Mouse (Mus musculus): ENCODE results near the gene Doc2b. TPM values are rescaled to one million over a fixed set of nuclear protein-coding genes. Genes with fewer than 3 reads are reported as not detected.
A peak's percentile ranks its signal among the peaks of the same experiment; 100 is the strongest.

The Doc2b gene
- polyA plus RNA-seq, 1 experiment from 2014 or later: 0.02 TPM

GRCm38 (mm10) chr11:75823506-75823905 lies 27.7 kb upstream of the Doc2b start:
- 48% methylated on average over 7 of the region's 7 CpGs for WGBS (ENCODE audit: insufficient replicate concordance)
- no peak overlapping the region for H3K4me3 ChIP-seq (replicated peaks)
- peaks cover 9% of the 10 kb centered on the region for H3K27me3 ChIP-seq
- no peak overlapping the region for H3K9ac ChIP-seq
- H3K9me3 ChIP-seq (replicated peaks): no peaks in the 10 kb centered on the region
- H3K27ac ChIP-seq (replicated peaks): no peak overlapping the region
- no peak overlapping the region for H3K4me2 ChIP-seq
- ATAC-seq (ENCODE audit: insufficient read depth): no peak
- H3K4me1 ChIP-seq (replicated peaks): no peaks in the 10 kb centered on the region
- H3K36me3 ChIP-seq (replicated peaks): no peaks in the 10 kb centered on the region

- H3K9ac ChIP-seq: no peak overlapping the region
- H3K9me3 ChIP-seq (replicated peaks): no peaks in the 10 kb centered on the region
- 62% methylated on average over 10 of the region's 10 CpGs for WGBS (ENCODE audit: insufficient replicate concordance)
- ATAC-seq (ENCODE audit: insufficient read depth): no peak
- no peak overlapping the region for H3K4me2 ChIP-seq
- no peak overlapping the region for H3K27ac ChIP-seq (replicated peaks)
- no peaks in the 10 kb centered on the region; the same call in 1 of the 2 replicates for H3K27me3 ChIP-seq
- H3K4me1 ChIP-seq (replicated peaks): no peaks in the 10 kb centered on the region
- H3K4me3 ChIP-seq (replicated peaks): no peak overlapping the region
- H3K36me3 ChIP-seq (replicated peaks): no peaks in the 10 kb centered on the region
These were observed 17.2 kb upstream of the Doc2b start for GRCm38 (mm10) chr11:75813085-75813484.

GRCm38 (mm10) chr11:75811900-75812299 lies 16.1 kb upstream of the Doc2b start:
- Histone ChIP-seq H3K27me3 (no peaks in the 10 kb centered on the region), H3K9ac (no peak overlapping the region), H3K4me2 (no peak overlapping the region), H3K9me3 (replicated peaks) (no peaks in the 10 kb centered on the region), H3K4me1 (replicated peaks) (no peaks in the 10 kb centered on the region), H3K4me3 (replicated peaks) (no peak overlapping the region), H3K36me3 (replicated peaks) (no peaks in the 10 kb centered on the region), H3K27ac (replicated peaks) (no peak overlapping the region)
- ATAC-seq (ENCODE audit: insufficient read depth): 0 out of 2 replicates have a peak, but pooled peaks have one; percentile 37
- 42% methylated on average over 3 of the region's 3 CpGs for whole genome bisulfite sequencing (ENCODE audit: insufficient replicate concordance)

GRCm38 (mm10) chr11:75810526-75810925 lies 14.7 kb upstream of the Doc2b start:
- ATAC-seq (ENCODE audit: insufficient read depth): no peak
- Histone ChIP-seq H3K27me3 (no peaks in the 10 kb centered on the region), H3K9ac (no peak overlapping the region), H3K27ac (replicated peaks) (no peak overlapping the region), H3K9me3 (replicated peaks) (no peaks in the 10 kb centered on the region), H3K4me3 (replicated peaks) (no peak overlapping the region), H3K4me2 (no peak overlapping the region), H3K36me3 (replicated peaks) (no peaks in the 10 kb centered on the region), H3K4me1 (replicated peaks) (no peaks in the 10 kb centered on the region)
- 61% methylated on average over 3 of the region's 3 CpGs for WGBS (ENCODE audit: insufficient replicate concordance)

GRCm38 (mm10) chr11:75807486-75807885 lies 11.6 kb upstream of the Doc2b start:
- no peak overlapping the region for H3K9ac ChIP-seq
- no peaks in the 10 kb centered on the region for H3K27me3 ChIP-seq
- no peak overlapping the region for H3K4me2 ChIP-seq
- H3K4me3 ChIP-seq (replicated peaks): no peak overlapping the region
- H3K9me3 ChIP-seq (replicated peaks): no peaks in the 10 kb centered on the region
- H3K36me3 ChIP-seq (replicated peaks): no peaks in the 10 kb centered on the region
- no peaks in the 10 kb centered on the region for H3K4me1 ChIP-seq (replicated peaks)
- H3K27ac ChIP-seq (replicated peaks): no peak overlapping the region
- ATAC-seq (ENCODE audit: insufficient read depth): no peak
- 40% methylated on average over 5 of the region's 5 CpGs for WGBS (ENCODE audit: insufficient replicate concordance)

GRCm38 (mm10) chr11:75801771-75802550 lies 6.1 kb upstream of the Doc2b start:
- Histone ChIP-seq H3K9ac (no peak overlapping the region), H3K9me3 (replicated peaks) (no peaks in the 10 kb centered on the region), H3K27ac (replicated peaks) (no peak overlapping the region), H3K4me1 (replicated peaks) (no peaks in the 10 kb centered on the region), H3K4me2 (no peak overlapping the region), H3K4me3 (replicated peaks) (no peak overlapping the region), H3K36me3 (replicated peaks) (no peaks in the 10 kb centered on the region), H3K27me3 (peaks cover 20% of the 10 kb centered on the region)
- no peak for ATAC-seq (ENCODE audit: insufficient read depth)
- WGBS (ENCODE audit: insufficient replicate concordance): 68% methylated on average over 7 of the region's 7 CpGs

GRCm38 (mm10) chr11:75801369-75801768 lies 5.5 kb upstream of the Doc2b start:
- Histone ChIP-seq H3K36me3 (replicated peaks) (no peaks in the 10 kb centered on the region), H3K4me3 (replicated peaks) (no peak overlapping the region), H3K4me1 (replicated peaks) (no peaks in the 10 kb centered on the region), H3K27me3 (peaks cover 26% of the 10 kb centered on the region), H3K9me3 (replicated peaks) (no peaks in the 10 kb centered on the region), H3K9ac (no peak overlapping the region), H3K27ac (replicated peaks) (no peak overlapping the region), H3K4me2 (no peak overlapping the region)
- 63% methylated on average over 4 of the region's 4 CpGs for WGBS (ENCODE audit: insufficient replicate concordance)
- ATAC-seq (ENCODE audit: insufficient read depth): no peak

- peaks cover 69% of the 10 kb centered on the region for H3K27me3 ChIP-seq
- 60% methylated on average over 13 of the region's 13 CpGs for WGBS (ENCODE audit: insufficient replicate concordance)
- H3K9ac ChIP-seq: no peak overlapping the region
- peaks cover 5% of the 10 kb centered on the region for H3K4me1 ChIP-seq (replicated peaks)
- no peaks in the 10 kb centered on the region for H3K36me3 ChIP-seq (replicated peaks)
- H3K4me3 ChIP-seq (replicated peaks): no peak overlapping the region
- H3K9me3 ChIP-seq (replicated peaks): no peaks in the 10 kb centered on the region
- H3K4me2 ChIP-seq: no peak overlapping the region
- no peak for ATAC-seq (ENCODE audit: insufficient read depth)
- no peak overlapping the region for H3K27ac ChIP-seq (replicated peaks)
These were observed 842 bp upstream of the Doc2b start for GRCm38 (mm10) chr11:75796536-75797246.

GRCm38 (mm10) chr11:75795321-75795636 lies 570 bp downstream of the Doc2b start:
- peak overlapping the region; percentile 51 for H3K4me2 ChIP-seq
- no peak for ATAC-seq (ENCODE audit: insufficient read depth)
- no peaks in the 10 kb centered on the region for H3K36me3 ChIP-seq (replicated peaks)
- peak overlapping the region; percentile 37 for H3K4me3 ChIP-seq (replicated peaks)
- WGBS (ENCODE audit: insufficient replicate concordance): 4% methylated on average over 42 of the region's 42 CpGs
- H3K4me1 ChIP-seq (replicated peaks): peaks cover 5% of the 10 kb centered on the region
- H3K27ac ChIP-seq (replicated peaks): no peak overlapping the region
- no peaks in the 10 kb centered on the region for H3K9me3 ChIP-seq (replicated peaks)
- H3K9ac ChIP-seq: no peak overlapping the region
- H3K27me3 ChIP-seq: peaks cover 74% of the 10 kb centered on the region

GRCm38 (mm10) chr11:75794602-75795320 lies 1.1 kb downstream of the Doc2b start:
- no peak overlapping the region for H3K9ac ChIP-seq
- ATAC-seq (ENCODE audit: insufficient read depth): no peak
- 6% methylated on average over 45 of the region's 45 CpGs for WGBS (ENCODE audit: insufficient replicate concordance)
- H3K27ac ChIP-seq (replicated peaks): no peak overlapping the region
- peaks cover 5% of the 10 kb centered on the region for H3K4me1 ChIP-seq (replicated peaks)
- H3K4me3 ChIP-seq (replicated peaks): peak overlapping the region; percentile 37
- peak overlapping the region; percentile 51 for H3K4me2 ChIP-seq
- H3K27me3 ChIP-seq: peaks cover 75% of the 10 kb centered on the region
- H3K36me3 ChIP-seq (replicated peaks): no peaks in the 10 kb centered on the region
- H3K9me3 ChIP-seq (replicated peaks): no peaks in the 10 kb centered on the region

- peaks cover 5% of the 10 kb centered on the region for H3K4me1 ChIP-seq (replicated peaks)
- H3K27me3 ChIP-seq: peaks cover 76% of the 10 kb centered on the region
- H3K4me3 ChIP-seq (replicated peaks): no peak overlapping the region
These were observed 2.5 kb downstream of the Doc2b start for GRCm38 (mm10) chr11:75793351-75793750.

More at GRCm38 (mm10) chr11:75793351-75793750, 2.5 kb downstream of the Doc2b start:
- Histone ChIP-seq H3K9me3 (replicated peaks) (no peaks in the 10 kb centered on the region), H3K36me3 (replicated peaks) (no peaks in the 10 kb centered on the region), H3K27ac (replicated peaks) (no peak overlapping the region), H3K9ac (no peak overlapping the region), H3K4me2 (no peak overlapping the region)
- WGBS (ENCODE audit: insufficient replicate concordance): 47% methylated on average over 5 of the region's 5 CpGs
- no peak for ATAC-seq (ENCODE audit: insufficient read depth)
